Mouse (Mus musculus): ENCODE results near the gene Tacr1. TPM values are rescaled to one million over a fixed set of nuclear protein-coding genes. Genes with fewer than 3 reads are reported as not detected.
"Not testable (repeated sequence)": the region's sequence is repeated elsewhere in the genome, so short reads cannot be mapped to it uniquely, and the experiment has no call there.

Gene Tacr1
- polyA plus RNA-seq (2021) = 0.22 TPM

GRCm38 (mm10) chr6:82401595-82402451 is at the start of gene Tacr1:
Gene Tacr1 (plus strand): TSS chr6:82402334.
- CTCF ChIA-PET = interaction anchor here (1.0 kb wide), 1 partner anchor 258 kb away, joined by 3 read pairs; no protein-coding TSS in a partner anchor
- DNase-seq (ENCODE audit: low read depth, low spot score) (peak; percentile 12), ATAC-seq (peak; percentile 31)

DNA sequence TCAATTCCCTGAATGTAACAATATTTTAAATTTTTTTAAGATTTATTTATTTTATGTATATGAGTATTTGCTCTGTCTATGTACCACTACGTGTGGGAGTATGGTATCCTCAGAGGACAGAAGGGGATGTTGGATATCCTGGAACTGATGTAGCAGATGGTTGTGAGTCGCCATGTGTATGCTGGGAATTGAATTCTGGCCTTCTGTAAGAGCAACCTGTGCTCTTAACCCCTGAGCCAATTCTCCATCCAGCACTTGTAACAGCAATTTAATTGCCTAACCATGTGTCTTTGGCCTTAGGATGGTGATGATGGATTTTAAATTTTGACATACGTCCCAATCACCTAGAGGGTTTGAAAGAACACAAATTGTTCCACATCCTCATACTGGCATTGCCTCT is 26.0 kb upstream of the Tacr1 start:
- ATAC-seq (no peak), DNase-seq (ENCODE audit: low read depth, low spot score) (no peak)
- TF ChIP-seq CTCF (IDR thresholded peaks at IDR 0.05) = no peak
- POLR2A ChIA-PET = no interaction called here
- H3K27me3 ChIP-seq = peaks cover 5% of the 10 kb centered on the region
- CTCF ChIA-PET = no interaction called here
- in situ Hi-C loops (cut with MboI; ENCODE audit: low pct_unique_long_range_greater_than_20kb) = loop anchor here (25.0 kb wide), 1 partner anchor 414 kb away; the partner anchor contains the start of gene Mrpl19

More at GRCm38 (mm10) chr6:82401595-82402451, at the start of gene Tacr1:
- POLR2A ChIA-PET = no interaction called here
- peaks cover 41% of the 10 kb centered on the region for H3K27me3 ChIP-seq
- in situ Hi-C loops (cut with MboI; ENCODE audit: low pct_unique_long_range_greater_than_20kb) = no loop called here
- TF ChIP-seq CTCF (IDR thresholded peaks at IDR 0.05) = no peak

DNA sequence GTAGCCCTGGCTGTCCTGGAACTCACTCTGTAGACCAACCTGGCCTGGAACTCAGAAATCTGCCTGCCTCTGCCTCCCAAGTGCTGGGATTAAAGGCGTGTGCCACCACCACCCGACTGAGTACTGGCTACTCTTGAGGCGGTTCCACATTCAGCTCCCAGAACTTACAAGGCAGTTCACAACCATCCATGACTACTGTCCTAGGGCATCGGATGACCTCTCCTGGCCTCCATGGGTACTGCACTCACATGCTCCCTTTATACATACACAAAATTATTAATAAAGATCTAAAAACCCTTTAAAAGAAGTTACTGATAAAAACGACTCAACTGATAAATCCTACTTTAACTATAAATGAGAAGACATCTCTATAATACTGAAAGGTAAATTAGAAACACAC is 18.6 kb upstream of the Tacr1 start:
- peak; percentile 34 for TF ChIP-seq CTCF (IDR thresholded peaks at IDR 0.05)
- POLR2A ChIA-PET = no interaction called here
- H3K27me3 ChIP-seq = no peaks in the 10 kb centered on the region
- no peak for ATAC-seq
- CTCF ChIA-PET = no interaction called here
- no peak for DNase-seq (ENCODE audit: low read depth, low spot score)
- in situ Hi-C loops (cut with MboI; ENCODE audit: low pct_unique_long_range_greater_than_20kb) = loop anchor here (25.0 kb wide), 1 partner anchor 421 kb away; the partner anchor contains the start of gene Mrpl19

- ChIA-PET POLR2A (no interaction called here), CTCF (interaction anchor here (1.0 kb wide), 1 partner anchor 259 kb away, joined by 3 read pairs; no protein-coding TSS in a partner anchor)
- peak; percentile 31 for TF ChIP-seq CTCF (IDR thresholded peaks at IDR 0.05)
- in situ Hi-C loops (cut with MboI; ENCODE audit: low pct_unique_long_range_greater_than_20kb) = no loop called here
- peaks cover 44% of the 10 kb centered on the region for H3K27me3 ChIP-seq
- DNase-seq (ENCODE audit: low read depth, low spot score) (no peak), ATAC-seq (no peak)
These were observed 664 bp downstream of the Tacr1 start for GRCm38 (mm10) chr6:82402501-82403495.

DNA sequence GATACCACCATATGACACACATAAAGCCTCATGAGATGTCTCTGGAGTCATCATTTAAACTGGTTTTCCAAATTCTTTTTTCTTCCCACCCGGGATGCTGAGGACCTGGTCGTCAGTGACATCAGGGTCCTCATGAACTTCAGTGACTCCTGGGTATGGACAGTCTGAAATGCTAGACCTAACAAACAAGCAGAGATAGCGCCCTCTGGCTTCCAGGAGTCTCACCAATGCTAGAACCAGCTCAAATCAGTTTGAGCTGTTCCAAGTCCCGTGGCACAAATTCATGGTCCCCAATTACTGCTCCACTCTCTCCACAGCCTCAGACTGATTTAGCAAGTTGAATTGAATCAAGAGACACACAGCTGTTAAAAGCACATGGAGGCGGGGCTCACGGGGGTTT is 16.2 kb downstream of the Tacr1 start:
- CTCF ChIA-PET = no interaction called here
- peaks cover 3% of the 10 kb centered on the region for H3K27me3 ChIP-seq
- in situ Hi-C loops (cut with MboI; ENCODE audit: low pct_unique_long_range_greater_than_20kb) = no loop called here
- DNase-seq (ENCODE audit: low read depth, low spot score) = no peak
- ATAC-seq = no peak
- peak; percentile 49 for TF ChIP-seq CTCF (IDR thresholded peaks at IDR 0.05)
- POLR2A ChIA-PET = interaction anchor here (0.6 kb wide), 1 partner anchor 307 kb away, joined by 5 read pairs; no protein-coding TSS in a partner anchor

DNA sequence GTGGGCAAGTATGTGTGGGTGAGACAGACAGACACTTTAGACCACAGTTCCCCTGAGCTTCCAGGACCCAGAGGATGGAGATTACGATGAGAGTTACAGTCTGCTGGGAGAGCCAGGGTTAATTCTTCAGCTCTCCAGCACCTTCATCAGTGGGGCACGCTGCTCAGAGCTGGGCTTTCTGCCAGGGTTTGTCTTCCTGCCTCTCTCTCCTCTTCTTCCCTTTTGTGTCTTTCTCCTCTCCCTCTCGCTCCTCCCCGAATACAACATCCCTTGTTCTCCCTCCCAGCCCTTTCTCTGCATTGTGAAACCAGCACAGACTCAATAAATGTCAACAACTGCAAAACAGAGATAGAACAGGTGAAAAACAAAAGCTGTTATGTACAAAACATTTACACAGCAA is 18.1 kb downstream of the Tacr1 start:
- POLR2A ChIA-PET = no interaction called here
- ATAC-seq = no peak
- in situ Hi-C loops (cut with MboI; ENCODE audit: low pct_unique_long_range_greater_than_20kb) = no loop called here
- DNase-seq (ENCODE audit: low read depth, low spot score) = no peak
- TF ChIP-seq CTCF (IDR thresholded peaks at IDR 0.05) = no peak
- H3K27me3 ChIP-seq = peaks cover 4% of the 10 kb centered on the region
- CTCF ChIA-PET = no interaction called here

DNA sequence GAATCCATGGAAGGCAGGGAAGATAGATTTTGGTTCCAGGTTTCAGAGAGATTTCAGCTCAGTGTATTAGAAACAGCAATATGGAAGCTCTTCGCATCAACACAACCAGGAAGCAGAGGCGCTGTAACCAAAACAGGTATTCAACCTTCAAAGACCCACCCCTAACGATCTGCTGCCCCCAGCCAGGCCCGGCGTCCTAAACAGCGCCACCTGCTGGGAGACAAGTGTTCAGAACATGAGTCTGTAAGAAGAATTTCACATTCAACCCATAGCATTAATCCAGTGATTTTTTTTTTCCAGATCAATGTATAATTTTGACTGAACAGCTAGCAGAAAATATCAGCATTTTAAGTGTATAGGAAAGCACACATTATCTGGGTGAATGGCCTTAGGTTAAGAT is 26.8 kb downstream of the Tacr1 start:
- ATAC-seq (no peak), DNase-seq (ENCODE audit: low read depth, low spot score) (no peak)
- in situ Hi-C loops (cut with MboI; ENCODE audit: low pct_unique_long_range_greater_than_20kb) = no loop called here
- CTCF ChIA-PET = no interaction called here
- peak; percentile 44 for TF ChIP-seq CTCF (IDR thresholded peaks at IDR 0.05)
- POLR2A ChIA-PET = no interaction called here
- peaks cover 13% of the 10 kb centered on the region for H3K27me3 ChIP-seq

GRCm38 (mm10) chr6:82429766-82430165 is 27.6 kb downstream of the Tacr1 start:
- TF ChIP-seq CTCF (IDR thresholded peaks at IDR 0.05) = no peak
- CTCF ChIA-PET = no interaction called here
- POLR2A ChIA-PET = no interaction called here
- ATAC-seq (no peak), DNase-seq (ENCODE audit: low read depth, low spot score) (no peak)
- in situ Hi-C loops (cut with MboI; ENCODE audit: low pct_unique_long_range_greater_than_20kb) = no loop called here
- peaks cover 16% of the 10 kb centered on the region for H3K27me3 ChIP-seq

DNA sequence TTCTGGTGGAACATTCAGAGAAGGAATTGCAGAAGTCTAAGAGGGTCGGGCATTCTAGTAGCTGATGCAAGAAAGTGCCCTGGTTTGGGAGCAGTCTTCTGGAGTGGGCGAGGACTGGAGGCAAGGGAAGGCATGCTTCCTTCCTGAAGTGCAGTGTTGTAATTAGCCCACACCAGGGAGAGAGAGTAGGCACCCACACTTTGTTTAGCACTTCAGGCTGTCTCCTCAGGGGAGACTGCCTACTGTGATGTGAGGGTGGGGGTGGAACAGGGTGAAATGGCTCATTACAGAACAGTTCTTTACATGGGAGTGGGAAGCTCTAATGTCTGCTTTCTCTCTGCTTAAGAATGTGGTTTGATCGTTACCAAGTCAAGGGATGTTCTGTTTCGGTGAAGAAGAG is 35.0 kb downstream of the Tacr1 start:
- CTCF ChIA-PET = no interaction called here
- no peak for TF ChIP-seq CTCF (IDR thresholded peaks at IDR 0.05)
- POLR2A ChIA-PET = no interaction called here
- DNase-seq (ENCODE audit: low read depth, low spot score) (no peak), ATAC-seq (no peak)
- H3K27me3 ChIP-seq = peaks cover 33% of the 10 kb centered on the region
- in situ Hi-C loops (cut with MboI; ENCODE audit: low pct_unique_long_range_greater_than_20kb) = no loop called here

GRCm38 (mm10) chr6:82452206-82453095 is 50.3 kb downstream of the Tacr1 start:
- ATAC-seq; in situ Hi-C loops (cut with MboI; ENCODE audit: low pct_unique_long_range_greater_than_20kb); POLR2A ChIA-PET; DNase-seq (ENCODE audit: low read depth, low spot score): not testable (repeated sequence)
- CTCF ChIA-PET = interaction anchor here (1.5 to 1.6 kb wide), 2 partner anchors 10 to 12 kb away, joined by 3 read pairs; no protein-coding TSS in a partner anchor
- H3K27me3 ChIP-seq = peaks cover 26% of the 10 kb centered on the region
